In the genomic region with DNA sequence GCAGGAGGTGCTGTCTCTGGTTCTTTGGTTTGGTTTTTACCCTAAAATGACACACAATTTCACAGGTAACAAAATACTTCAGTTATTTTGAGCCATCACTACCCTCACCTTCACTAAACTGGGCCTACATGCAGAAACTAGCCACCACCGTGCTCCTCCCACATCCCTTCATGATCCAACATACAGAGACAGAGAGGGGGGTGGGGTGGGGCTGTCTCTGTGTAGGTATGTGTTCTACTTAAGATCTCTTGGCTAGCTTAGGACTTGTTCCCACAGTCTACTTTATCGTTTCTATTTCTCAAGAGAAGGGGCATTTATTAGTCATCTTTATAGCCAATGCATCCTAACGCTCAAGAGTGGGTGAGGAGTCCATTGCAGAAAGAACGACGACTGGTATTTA, we compare ENCODE assay signal across 8 mouse cellular contexts. TPM values are rescaled to one million over a fixed set of nuclear protein-coding genes. Genes with fewer than 3 reads are reported as not detected.
DNase-seq lines count a peak whose midpoint lies in the region; ATAC-seq lines count a peak whose summit lies in the region.

No protein-coding gene starts in this region.

- no peaks in the 10 kb centered on the region for H3K9me3 ChIP-seq in forebrain, embryonic 12.5 days
- H3K9me3 ChIP-seq in midbrain, embryonic 13.5 days, result no peaks in the 10 kb centered on the region

- peak overlapping the region; percentile 96 for H3K27ac ChIP-seq in forebrain, embryonic 12.5 days
- peak overlapping the region; percentile 99 for H3K27ac ChIP-seq in midbrain, embryonic 13.5 days

- H3K36me3 ChIP-seq in forebrain, embryonic 12.5 days (replicated peaks), result peaks cover 17% of the 10 kb centered on the region
- peaks cover 24% of the 10 kb centered on the region for H3K36me3 ChIP-seq in midbrain, embryonic 13.5 days

- ATAC-seq in forebrain, embryonic 12.5 days (ENCODE audit: low FRiP score), result 0 out of 2 replicates have a peak, but pooled peaks have one; percentile 24
- ATAC-seq in midbrain, embryonic 13.5 days, result peak; percentile 51

- DNase-seq in adrenal gland, postnatal 14 days, result peak; percentile 24
- no peak for DNase-seq in adrenal gland, adult 18-20 months (ENCODE audit: low spot score in 2 of 2)
- peak; percentile 24 for DNase-seq in urinary bladder, postnatal 14 days (ENCODE audit: low spot score)
- no peak for DNase-seq in urinary bladder, adult 2 months (ENCODE audit: low spot score)
- DNase-seq in kidney, postnatal 14 days, result peak; percentile 8
- DNase-seq in ovary, adult 18-20 months (ENCODE audit: low spot score), result no peak

- H3K4me2 ChIP-seq in forebrain, embryonic 12.5 days, result peak overlapping the region; percentile 63
- peak overlapping the region; percentile 78 for H3K4me2 ChIP-seq in midbrain, embryonic 13.5 days (replicated peaks)

- H3K4me1 ChIP-seq in forebrain, embryonic 12.5 days, result peaks cover 12% of the 10 kb centered on the region
- H3K4me1 ChIP-seq in midbrain, embryonic 13.5 days (replicated peaks), result peaks cover 15% of the 10 kb centered on the region

- peak overlapping the region; percentile 62 for H3K4me3 ChIP-seq in forebrain, embryonic 12.5 days (replicated peaks)
- peak overlapping the region; percentile 58 for H3K4me3 ChIP-seq in midbrain, embryonic 13.5 days (replicated peaks)

- 6% methylated on average over 5 of the region's 5 CpGs for WGBS in forebrain, embryonic 12.5 days
- 3% methylated on average over 5 of the region's 5 CpGs for WGBS in midbrain, embryonic 13.5 days

- peak overlapping the region; percentile 83 for H3K9ac ChIP-seq in forebrain, embryonic 12.5 days
- H3K9ac ChIP-seq in midbrain, embryonic 13.5 days (replicated peaks), result peak overlapping the region; percentile 85

- H3K27me3 ChIP-seq in forebrain, embryonic 12.5 days, result no peaks in the 10 kb centered on the region
- H3K27me3 ChIP-seq in midbrain, embryonic 13.5 days, result no peaks in the 10 kb centered on the region

RNA-seq across cellular contexts. Expression of a gene that starts 0.7 kb away (rescaled TPM):
- 31.3 and 33.0 TPM in 2 replicates for total RNA-seq in adrenal gland, postnatal 14 days (2021)
- total RNA-seq in adrenal gland, adult 18-20 months (2021), result 10 to 100 TPM; 30.4 to 43.2 TPM
- polyA plus RNA-seq in urinary bladder, adult 2 months (2012; rRNA removed), result 43.1 and 51.5 TPM in 2 replicates
- polyA plus RNA-seq in forebrain, embryonic 12.5 days (2016; fragmentation: Nextera tagmentation; extraction: Ambion mirVana), result 42.2 and 43.3 TPM in 2 replicates
- 51.3 and 55.1 TPM in 2 replicates for polyA plus RNA-seq in midbrain, embryonic 13.5 days (2015; fragmentation: Nextera tagmentation; extraction: Ambion mirVana)

RNA-seq across cellular contexts. Expression of a gene that starts 25.8 kb away (rescaled TPM):
- 40.6 and 42.4 TPM in 2 replicates for total RNA-seq in adrenal gland, postnatal 14 days (2021)
- 10 to 100 TPM; 34.7 to 44.7 TPM for total RNA-seq in adrenal gland, adult 18-20 months (2021)
- polyA plus RNA-seq in urinary bladder, adult 2 months (2012; rRNA removed), result 73.3 and 76.1 TPM in 2 replicates
- 134 and 138 TPM in 2 replicates for polyA plus RNA-seq in forebrain, embryonic 12.5 days (2016; fragmentation: Nextera tagmentation; extraction: Ambion mirVana)
- polyA plus RNA-seq in midbrain, embryonic 13.5 days (2015; fragmentation: Nextera tagmentation; extraction: Ambion mirVana), result 152 and 167 TPM in 2 replicates

RNA-seq across cellular contexts. Expression of a gene that starts 40.7 kb away (rescaled TPM):
- total RNA-seq in adrenal gland, postnatal 14 days (2021), result 136 and 144 TPM in 2 replicates
- total RNA-seq in adrenal gland, adult 18-20 months (2021), result 100 to 1,000 TPM; 118 to 124 TPM
- polyA plus RNA-seq in urinary bladder, adult 2 months (2012; rRNA removed), result 54.1 and 60.4 TPM in 2 replicates
- polyA plus RNA-seq in forebrain, embryonic 12.5 days (2016; fragmentation: Nextera tagmentation; extraction: Ambion mirVana), result 101 and 102 TPM in 2 replicates
- polyA plus RNA-seq in midbrain, embryonic 13.5 days (2015; fragmentation: Nextera tagmentation; extraction: Ambion mirVana), result 90.1 and 93.6 TPM in 2 replicates

Comparison
In these comparisons a context has a peak if more than half of its experiments do, and no peak if none do; other contexts are left out.
1. DNase-seq: peak in adrenal gland, postnatal 14 days (single experiment), urinary bladder, postnatal 14 days (single experiment) and kidney, postnatal 14 days (single experiment); none in adrenal gland, adult 18-20 months (0 of 2), urinary bladder, adult 2 months (single experiment) and ovary, adult 18-20 months (single experiment).